Mouse (Mus musculus): ENCODE results near the gene Ptma.
"Not testable (repeated sequence)": the region's sequence is repeated elsewhere in the genome, so short reads cannot be mapped to it uniquely, and the experiment has no call there.

Ptma gene

DNA sequence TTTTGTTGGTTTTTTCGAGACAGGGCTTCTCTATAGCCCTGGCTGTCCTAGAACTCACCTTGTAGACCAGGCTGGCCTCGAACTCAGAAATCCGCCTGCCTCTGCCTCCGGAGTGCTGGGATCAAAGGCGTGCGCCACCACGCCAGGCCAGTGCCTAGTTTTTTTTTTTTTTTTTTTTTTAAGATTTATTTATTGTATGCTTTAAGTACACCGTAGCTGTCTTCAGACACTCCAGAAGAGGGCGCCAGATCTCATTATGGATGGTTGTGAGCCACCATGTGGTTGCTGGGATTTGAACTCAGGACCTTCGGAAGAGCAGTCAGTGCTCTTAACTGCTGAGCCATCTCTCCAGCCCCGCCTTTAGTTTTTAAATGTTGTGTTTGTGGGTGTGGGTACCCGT lies 13.1 kb downstream of the Ptma start:
- DNase-seq (ENCODE audit: low read depth, low spot score), result not testable (repeated sequence)

DNA sequence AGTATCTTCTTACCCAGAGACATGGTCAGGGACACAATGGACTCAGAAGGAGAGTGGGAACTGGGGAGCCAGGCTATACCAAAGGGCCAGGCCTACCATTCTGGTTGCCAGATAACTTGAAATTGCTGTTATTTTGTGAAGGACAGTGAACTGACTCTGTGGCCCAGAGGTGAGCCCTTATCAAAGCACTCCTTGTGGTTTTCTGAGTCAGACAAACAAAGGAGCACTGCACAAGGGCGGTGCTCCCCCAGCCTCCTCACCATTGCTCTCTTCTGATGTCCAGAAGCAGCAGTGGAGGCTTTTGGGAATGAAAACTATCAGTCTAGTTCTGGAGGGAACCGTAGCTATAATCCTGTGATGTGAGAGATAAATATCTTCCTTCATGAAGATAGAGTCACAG lies 16.1 kb downstream of the Ptma start:
- DNase-seq (ENCODE audit: low read depth, low spot score), result no peak

DNA sequence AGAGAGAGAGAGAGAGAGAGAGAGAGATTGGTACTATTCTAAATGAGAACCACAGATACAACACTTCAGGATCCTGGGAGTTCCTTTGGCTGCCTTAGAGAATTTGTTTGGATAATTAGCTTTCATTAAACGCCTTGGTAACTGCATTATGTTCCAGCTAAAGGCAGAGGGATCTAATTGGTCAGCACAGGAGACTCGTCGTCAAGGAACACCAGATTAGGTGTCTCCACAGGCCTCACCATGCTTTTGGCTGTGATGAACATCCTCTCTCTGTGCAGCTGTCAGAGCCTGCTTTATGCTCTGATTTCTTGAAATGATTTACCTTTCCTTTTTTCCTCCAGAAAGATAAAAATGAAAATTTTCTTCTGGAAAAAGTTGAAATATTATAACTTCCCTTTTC lies 20.3 kb downstream of the Ptma start:
- no peak for DNase-seq (ENCODE audit: low read depth, low spot score)

DNA sequence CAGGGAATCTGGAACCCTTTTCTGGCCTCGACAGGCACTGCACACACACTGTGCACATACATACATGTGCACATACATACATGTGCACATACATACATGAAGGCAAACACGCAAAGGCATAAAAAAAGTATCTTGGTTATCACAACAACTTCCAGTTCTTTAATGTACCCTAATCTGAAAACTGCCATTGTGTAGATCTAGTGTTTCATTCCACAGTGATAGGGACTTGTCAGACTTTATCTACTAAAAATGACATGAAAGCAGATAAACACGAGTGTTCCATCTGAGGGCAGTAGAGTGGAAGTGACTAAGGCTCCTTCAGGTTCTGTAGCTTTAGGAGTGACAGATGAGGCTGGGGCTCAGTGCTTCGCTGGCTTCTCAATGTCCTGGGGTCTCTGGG lies 24.8 kb downstream of the Ptma start:
- no peak for DNase-seq (ENCODE audit: low read depth, low spot score)

DNA sequence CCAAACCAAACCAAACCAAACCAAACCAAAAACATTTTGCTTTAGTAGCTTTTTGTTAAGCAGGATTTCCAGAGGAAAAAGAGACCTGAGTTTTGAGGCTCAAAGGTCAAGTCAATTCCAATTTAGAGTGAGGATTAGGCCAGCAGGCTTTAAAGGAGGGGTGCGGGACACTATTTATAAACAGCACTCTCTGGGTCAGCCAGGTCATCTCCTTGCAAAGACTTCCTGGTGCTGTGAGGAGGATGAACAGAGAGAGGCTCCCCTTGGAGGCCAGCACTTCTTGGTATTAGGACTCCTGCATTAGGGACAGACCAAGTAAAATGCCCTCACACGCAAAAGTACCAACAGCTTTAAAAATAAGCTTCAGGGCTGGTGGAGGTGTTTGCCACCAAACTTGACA lies 25.4 kb downstream of the Ptma start:
- no peak for DNase-seq (ENCODE audit: low read depth, low spot score)

DNA sequence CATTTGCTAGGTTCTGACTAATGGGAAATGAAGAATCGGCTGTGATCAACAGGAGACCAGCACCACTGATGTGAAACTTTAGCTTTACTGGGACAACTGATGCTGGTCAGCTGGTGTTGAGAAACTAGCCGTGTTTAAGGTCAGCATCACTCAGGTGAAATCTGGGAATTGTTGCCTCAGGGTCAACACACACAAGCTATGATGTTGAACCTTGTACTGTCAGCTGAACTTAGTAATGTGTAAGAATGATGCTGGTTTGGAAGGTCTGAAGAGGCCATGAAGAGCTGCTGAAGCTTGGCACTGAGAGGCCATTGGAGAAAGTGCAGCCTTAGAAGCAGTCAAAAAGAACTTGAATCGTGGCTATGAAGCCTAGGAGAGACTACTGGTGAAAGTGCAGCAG lies 29.1 kb downstream of the Ptma start:
- DNase-seq (ENCODE audit: low read depth, low spot score), result no peak

DNA sequence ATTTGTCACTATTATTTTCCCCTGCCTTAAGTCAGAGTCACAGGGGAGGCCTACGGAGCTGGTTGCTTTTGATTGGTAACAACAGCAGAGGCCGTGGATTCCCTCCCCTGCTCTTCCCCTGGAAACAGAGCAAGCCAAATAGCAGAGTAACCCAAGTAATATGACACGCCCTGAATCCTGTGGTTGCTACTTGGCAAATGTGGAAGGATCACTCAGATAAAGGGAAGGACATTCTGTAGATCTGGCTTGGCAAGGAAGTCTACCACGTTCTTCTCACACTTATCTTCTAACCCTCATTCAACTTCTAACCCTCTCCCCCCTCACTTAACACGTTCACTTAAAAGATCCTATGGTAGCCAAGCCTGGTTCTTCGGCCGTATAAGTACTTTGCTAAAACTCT lies 31.3 kb downstream of the Ptma start:
- DNase-seq (ENCODE audit: low read depth, low spot score), result no peak

DNA sequence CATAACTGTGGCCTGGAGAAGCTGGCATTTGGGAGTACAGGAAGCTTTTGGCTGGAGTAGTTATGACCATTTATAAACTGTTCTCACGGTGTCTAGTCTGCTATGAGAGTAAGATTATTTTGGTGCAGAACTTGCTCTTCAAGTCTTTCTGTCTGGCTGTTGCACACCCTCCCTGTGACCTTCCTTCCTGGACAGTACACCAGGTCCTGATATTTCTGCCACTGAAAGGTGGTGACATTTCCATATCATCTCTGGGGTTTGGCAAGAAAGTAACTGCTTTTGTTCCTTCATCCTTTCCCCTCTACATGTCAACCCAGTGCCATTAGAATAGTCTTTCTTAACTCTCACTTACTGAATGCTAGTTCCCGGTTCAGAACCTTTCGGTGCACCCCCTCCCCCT lies 32.7 kb downstream of the Ptma start:
- no peak for DNase-seq (ENCODE audit: low read depth, low spot score)

DNA sequence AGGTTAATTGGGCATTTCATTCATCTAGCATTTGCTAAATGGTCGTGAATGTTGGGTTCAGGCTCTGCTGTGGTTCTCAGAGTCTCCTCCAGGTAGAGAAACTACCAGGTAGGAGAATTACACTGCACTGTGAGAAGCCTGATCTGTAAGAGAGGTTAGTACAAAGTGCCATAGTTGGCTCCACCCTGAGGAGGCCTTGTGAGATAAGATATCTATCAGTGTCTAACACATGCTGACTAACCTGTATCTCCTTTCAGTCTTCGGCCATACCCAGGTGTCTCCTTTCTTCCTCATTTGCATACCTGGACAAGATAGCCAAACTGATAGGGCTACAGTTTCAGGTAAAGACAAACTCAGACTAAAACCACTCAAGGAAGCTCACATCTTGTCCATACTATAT lies 36.1 kb downstream of the Ptma start:
- DNase-seq (ENCODE audit: low read depth, low spot score), result no peak

DNA sequence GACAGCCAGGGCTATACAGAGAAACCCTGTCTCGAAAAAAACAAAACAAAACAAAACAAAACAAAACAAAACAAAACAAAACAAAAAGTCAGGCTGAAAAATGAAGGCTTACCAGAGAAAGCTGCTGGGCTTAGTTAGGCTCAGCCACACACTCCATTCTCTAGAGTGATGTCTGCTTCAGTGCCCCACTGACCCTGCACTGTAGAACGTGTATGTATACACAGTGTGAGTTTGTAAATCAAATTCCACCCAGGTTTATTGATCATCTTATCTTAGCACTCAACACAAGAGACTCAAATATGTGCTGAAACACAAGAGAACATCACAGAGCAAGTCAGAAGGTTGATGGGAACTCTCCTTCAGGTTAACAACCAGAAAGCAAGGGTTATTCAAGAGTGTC lies 41.9 kb downstream of the Ptma start:
- DNase-seq (ENCODE audit: low read depth, low spot score), result no peak

DNA sequence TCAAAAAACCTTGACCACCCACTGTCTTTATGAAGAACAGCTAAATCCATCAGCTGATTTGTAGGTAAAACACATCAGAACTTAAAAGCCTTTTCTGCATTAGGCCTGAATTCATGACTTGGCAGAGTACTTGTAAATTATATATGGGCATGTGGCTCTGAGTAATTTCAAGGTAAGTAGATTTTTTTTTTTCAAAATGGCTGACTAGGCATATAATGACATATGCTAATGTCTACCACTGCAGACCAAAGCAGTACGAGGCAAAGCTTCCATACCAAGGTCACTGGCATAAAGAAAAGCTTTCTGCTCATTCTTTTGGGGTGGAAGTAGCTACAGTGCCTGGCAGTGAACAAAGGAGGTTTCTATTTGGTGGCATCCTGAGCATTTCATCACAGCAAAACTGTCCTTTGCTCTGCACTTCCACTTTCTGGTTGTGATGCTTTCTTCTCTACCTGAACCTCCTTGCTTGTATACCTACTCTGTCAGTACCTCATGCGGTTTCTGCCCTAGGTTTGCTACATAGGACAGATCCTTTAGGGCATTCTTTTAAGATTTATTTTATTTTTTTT lies 42.9 kb downstream of the Ptma start:
- DNase-seq (ENCODE audit: low read depth, low spot score), result no peak

DNA sequence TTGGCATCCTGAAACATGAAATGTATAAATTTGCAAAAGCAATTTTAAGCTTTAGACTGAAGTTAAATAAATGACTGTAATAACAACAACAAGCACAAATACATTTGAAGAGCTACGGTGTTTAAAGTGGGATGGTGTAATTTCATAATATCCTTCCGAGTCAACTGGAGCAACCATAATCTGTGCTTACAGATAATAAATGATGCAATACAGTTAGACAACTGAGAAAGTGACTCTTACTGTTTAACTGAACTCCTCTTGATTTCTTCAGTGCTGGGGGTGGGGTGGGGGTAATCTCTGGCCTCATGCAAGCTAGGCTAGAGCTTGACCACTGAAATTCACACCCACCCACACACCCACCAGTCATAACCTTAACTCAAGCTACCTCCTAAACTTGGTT lies 44.9 kb downstream of the Ptma start:
- no peak for DNase-seq (ENCODE audit: low read depth, low spot score)

DNA sequence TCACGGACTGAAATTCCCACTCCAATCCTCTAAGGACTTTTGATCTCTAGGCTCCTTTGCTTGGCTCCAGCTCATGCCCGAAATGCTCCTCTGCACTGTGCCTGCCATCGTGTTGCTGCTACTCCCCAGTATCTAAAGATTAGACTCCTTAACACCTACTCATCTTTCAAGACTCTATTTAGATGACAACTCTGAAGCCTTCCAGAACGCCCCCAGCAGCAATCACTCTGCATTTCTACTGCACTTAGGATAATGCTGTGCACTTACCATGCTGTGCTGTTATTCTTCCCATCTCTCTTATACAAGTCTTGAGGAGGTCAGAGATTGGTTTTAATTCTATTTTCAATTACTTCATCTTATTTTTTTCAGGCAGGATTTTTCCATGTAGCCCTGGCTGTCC lies 45.4 kb downstream of the Ptma start:
- DNase-seq (ENCODE audit: low read depth, low spot score), result peak; percentile 56
